Mouse (Mus musculus) adrenal gland, postnatal 36 days (tissue): ENCODE measurements at regions not wholly inside any gene's neighbourhood (a gene's known extent, or its start where the extent isn't known, plus 50 kb on each side); places are given as distances from the start of the nearest gene placed in this dataset.

ENCODE experiments used
- DNase-seq, 2 experiments: peaks; one replicate each; pipeline ENCODE4 v3.0.0; 2021; ENCODE audit warnings: mixed read lengths in 1 of 2

GRCm38 (mm10) chr6:78899952-78900351 is 431.3 kb upstream of the Reg3g start:
- peak; percentile 21 to 49 for DNase-seq

GRCm38 (mm10) chr6:78892730-78893129 is 424.1 kb upstream of the Reg3g start:
- peak; percentile 63 to 67 for DNase-seq

GRCm38 (mm10) chr6:78863031-78863430 is 394.4 kb upstream of the Reg3g start:
- no peak for DNase-seq

GRCm38 (mm10) chr6:78841261-78841660 is 372.6 kb upstream of the Reg3g start:
- DNase-seq, result no peak

GRCm38 (mm10) chr6:78825901-78826629 is 357.4 kb upstream of the Reg3g start:
- no peak for DNase-seq

- DNase-seq, result no peak
Measured at GRCm38 (mm10) chr6:78821251-78821650, 352.6 kb upstream of the Reg3g start.

GRCm38 (mm10) chr6:78797013-78797412 is 328.3 kb upstream of the Reg3g start:
- peak in 1 of 2 experiments; percentile 16 for DNase-seq

- DNase-seq, result no peak
Measured at GRCm38 (mm10) chr6:78788972-78789371, 320.3 kb upstream of the Reg3g start.

- DNase-seq, result no peak
Measured at GRCm38 (mm10) chr6:78757619-78758018, 288.9 kb upstream of the Reg3g start.
